Mouse (Mus musculus): ENCODE data around the gene Cptp. TPM values are rescaled to one million over a fixed set of nuclear protein-coding genes. Genes with fewer than 3 reads are reported as not detected.

The Cptp gene
- total RNA-seq, 2 experiments from 2014 or later, result 6.4 to 8.2 TPM

- ATAC-seq (replicated peaks; ENCODE audit: low FRiP score, low TSS enrichment, poor library complexity, severe bottlenecking), result no peak
Observed at GRCm38 (mm10) chr4:155821025-155821424, 48.2 kb downstream of the Cptp start.

DNA sequence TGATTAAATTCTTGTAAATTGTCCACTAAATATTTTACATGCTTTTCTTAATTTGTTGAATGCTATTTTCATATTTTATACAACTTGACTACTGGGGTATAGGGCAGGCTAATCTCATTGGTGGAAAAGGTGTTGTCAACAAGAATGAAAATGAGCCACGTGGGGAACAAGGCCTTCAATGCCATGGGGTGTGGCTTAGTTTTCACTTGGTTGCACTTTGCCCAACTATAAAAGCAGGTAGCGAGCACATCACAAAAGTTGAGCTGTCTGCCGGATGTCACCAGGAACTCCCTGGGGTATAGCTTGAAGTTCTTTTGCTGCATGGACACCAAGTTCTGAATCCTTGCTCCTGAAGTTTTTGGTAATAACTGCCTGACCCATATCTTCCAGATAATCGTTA, 51.7 kb downstream of the Cptp start:
- no peak for ATAC-seq (replicated peaks; ENCODE audit: low FRiP score, low TSS enrichment, poor library complexity, severe bottlenecking)

Other genes starting within 250 kb of the Cptp start
- gene Cdk11b, start 244.6 kb downstream of the Cptp start, total RNA-seq (2014; fragmentation: Nextera tagmentation), result 60.7 and 74.1 TPM in 2 replicates
- gene Cdk11b, start 244.6 kb downstream of the Cptp start, total RNA-seq (2017), result 44.7 and 67.9 TPM in 2 replicates
- not detected in 2 replicates for gene Gm10563, start 224.0 kb downstream of the Cptp start, total RNA-seq (2014; fragmentation: Nextera tagmentation)
- not detected in 2 replicates for gene Gm10563, start 224.0 kb downstream of the Cptp start, total RNA-seq (2017)
- gene Mmp23, start 216.1 kb downstream of the Cptp start, total RNA-seq (2014; fragmentation: Nextera tagmentation), result not detected in 2 replicates
- not detected in 2 replicates for gene Mmp23, start 216.1 kb downstream of the Cptp start, total RNA-seq (2017)
- gene Mib2, start 200.2 kb downstream of the Cptp start, total RNA-seq (2014; fragmentation: Nextera tagmentation), result 12.9 and 17.9 TPM in 2 replicates
- 11.9 and 13.3 TPM in 2 replicates for gene Mib2, start 200.2 kb downstream of the Cptp start, total RNA-seq (2017)
- gene Fndc10, start 175.1 kb downstream of the Cptp start, total RNA-seq (2014; fragmentation: Nextera tagmentation), result 1.1 and 2.8 TPM in 2 replicates
- gene Fndc10, start 175.1 kb downstream of the Cptp start, total RNA-seq (2017), result 0.33 and 0.88 TPM in 2 replicates
- 83.5 and 90.2 TPM in 2 replicates for gene Ssu72, start 164.6 kb downstream of the Cptp start, total RNA-seq (2014; fragmentation: Nextera tagmentation)
- 75.3 and 94.1 TPM in 2 replicates for gene Ssu72, start 164.6 kb downstream of the Cptp start, total RNA-seq (2017)
- 0.17 and 0.20 TPM in 2 replicates for gene Tmem240, start 134.6 kb downstream of the Cptp start, total RNA-seq (2014; fragmentation: Nextera tagmentation)
- under 0.01 and 0.65 TPM in 2 replicates for gene Tmem240, start 134.6 kb downstream of the Cptp start, total RNA-seq (2017)
- gene Atad3a, start 108.3 kb downstream of the Cptp start, total RNA-seq (2014; fragmentation: Nextera tagmentation), result 123 and 206 TPM in 2 replicates
- gene Atad3a, start 108.3 kb downstream of the Cptp start, total RNA-seq (2017), result 95.3 and 123 TPM in 2 replicates
- gene Vwa1, start 94.7 kb downstream of the Cptp start, total RNA-seq (2014; fragmentation: Nextera tagmentation), result not detected in 2 replicates
- gene Vwa1, start 94.7 kb downstream of the Cptp start, total RNA-seq (2017), result 0.08 and 0.19 TPM in 2 replicates
- gene Tmem88b, start 83.6 kb downstream of the Cptp start, total RNA-seq (2014; fragmentation: Nextera tagmentation), result not detected in 2 replicates
- 0.09 TPM in 1 of 2 replicates, not detected in the other for gene Tmem88b, start 83.6 kb downstream of the Cptp start, total RNA-seq (2017)
- gene Ankrd65, start 79.0 kb downstream of the Cptp start, total RNA-seq (2014; fragmentation: Nextera tagmentation), result not detected in 2 replicates
- gene Ankrd65, start 79.0 kb downstream of the Cptp start, total RNA-seq (2017), result not detected in 2 replicates
- gene Mrpl20, start 66.6 kb downstream of the Cptp start, total RNA-seq (2014; fragmentation: Nextera tagmentation), result 189 and 239 TPM in 2 replicates
- 78.5 and 90.1 TPM in 2 replicates for gene Mrpl20, start 66.6 kb downstream of the Cptp start, total RNA-seq (2017)
- gene Ccnl2, start 57.0 kb downstream of the Cptp start, total RNA-seq (2014; fragmentation: Nextera tagmentation), result 108 and 141 TPM in 2 replicates
- gene Ccnl2, start 57.0 kb downstream of the Cptp start, total RNA-seq (2017), result 86.9 and 94.2 TPM in 2 replicates
- gene Aurkaip1, start 38.2 kb downstream of the Cptp start, total RNA-seq (2014; fragmentation: Nextera tagmentation), result 108 and 182 TPM in 2 replicates
- gene Aurkaip1, start 38.2 kb downstream of the Cptp start, total RNA-seq (2017), result 127 and 137 TPM in 2 replicates
- not detected in 2 replicates for gene Mxra8, start 29.8 kb downstream of the Cptp start, total RNA-seq (2014; fragmentation: Nextera tagmentation)
- not detected in 2 replicates for gene Mxra8, start 29.8 kb downstream of the Cptp start, total RNA-seq (2017)
- 24.2 and 49.5 TPM in 2 replicates for gene Dvl1, start 22.0 kb downstream of the Cptp start, total RNA-seq (2014; fragmentation: Nextera tagmentation)
- gene Dvl1, start 22.0 kb downstream of the Cptp start, total RNA-seq (2017), result 11.1 and 16.2 TPM in 2 replicates
- 1.2 TPM in 1 of 2 replicates, not detected in the other for gene Tas1r3, start 6.1 kb downstream of the Cptp start, total RNA-seq (2014; fragmentation: Nextera tagmentation)
- 0.19 TPM in 1 of 2 replicates, not detected in the other for gene Tas1r3, start 6.1 kb downstream of the Cptp start, total RNA-seq (2017)
- gene Ints11, start 106 bp upstream of the Cptp start, total RNA-seq (2014; fragmentation: Nextera tagmentation), result 49.7 and 65.3 TPM in 2 replicates
- 31.3 and 34.2 TPM in 2 replicates for gene Ints11, start 106 bp upstream of the Cptp start, total RNA-seq (2017)
- 24.6 and 44.0 TPM in 2 replicates for gene Pusl1, start 22.3 kb upstream of the Cptp start, total RNA-seq (2014; fragmentation: Nextera tagmentation)
- gene Pusl1, start 22.3 kb upstream of the Cptp start, total RNA-seq (2017), result 32.7 and 40.2 TPM in 2 replicates
- gene Acap3, start 22.4 kb upstream of the Cptp start, total RNA-seq (2014; fragmentation: Nextera tagmentation), result 25.4 and 27.8 TPM in 2 replicates
- gene Acap3, start 22.4 kb upstream of the Cptp start, total RNA-seq (2017), result 9.0 and 23.4 TPM in 2 replicates
- 76.0 and 111 TPM in 2 replicates for gene Ube2j2, start 74.4 kb upstream of the Cptp start, total RNA-seq (2014; fragmentation: Nextera tagmentation)
- 133 and 145 TPM in 2 replicates for gene Ube2j2, start 74.4 kb upstream of the Cptp start, total RNA-seq (2017)
- gene C1qtnf12, start 92.9 kb upstream of the Cptp start, total RNA-seq (2014; fragmentation: Nextera tagmentation), result 923 and 965 TPM in 2 replicates
- 161 and 357 TPM in 2 replicates for gene C1qtnf12, start 92.9 kb upstream of the Cptp start, total RNA-seq (2017)
- 7.6 and 9.4 TPM in 2 replicates for gene B3galt6, start 123.2 kb upstream of the Cptp start, total RNA-seq (2014; fragmentation: Nextera tagmentation)
- gene B3galt6, start 123.2 kb upstream of the Cptp start, total RNA-seq (2017), result 11.0 and 11.7 TPM in 2 replicates
- 48.2 and 74.4 TPM in 2 replicates for gene Sdf4, start 123.4 kb upstream of the Cptp start, total RNA-seq (2014; fragmentation: Nextera tagmentation)
- 137 and 143 TPM in 2 replicates for gene Sdf4, start 123.4 kb upstream of the Cptp start, total RNA-seq (2017)
- gene Tnfrsf4, start 144.4 kb upstream of the Cptp start, total RNA-seq (2014; fragmentation: Nextera tagmentation), result 2.5 and 6.9 TPM in 2 replicates
- 1.8 and 5.6 TPM in 2 replicates for gene Tnfrsf4, start 144.4 kb upstream of the Cptp start, total RNA-seq (2017)
- 3.7 and 7.5 TPM in 2 replicates for gene Tnfrsf18, start 156.7 kb upstream of the Cptp start, total RNA-seq (2014; fragmentation: Nextera tagmentation)
- gene Tnfrsf18, start 156.7 kb upstream of the Cptp start, total RNA-seq (2017), result 2.6 and 7.0 TPM in 2 replicates
- not detected in 2 replicates for gene Ttll10, start 190.0 kb upstream of the Cptp start, total RNA-seq (2014; fragmentation: Nextera tagmentation)
- gene Ttll10, start 190.0 kb upstream of the Cptp start, total RNA-seq (2017), result not detected in 2 replicates
- 42.9 and 43.3 TPM in 2 replicates for gene 9430015G10Rik, start 240.5 kb upstream of the Cptp start, total RNA-seq (2014; fragmentation: Nextera tagmentation)
- gene 9430015G10Rik, start 240.5 kb upstream of the Cptp start, total RNA-seq (2017), result 33.9 and 38.2 TPM in 2 replicates

Measured in megakaryocyte-erythroid progenitor cell, adult 5-6 weeks (primary cell).